Comparison of ENCODE assay signal across 8 mouse cellular contexts in the genomic region with DNA sequence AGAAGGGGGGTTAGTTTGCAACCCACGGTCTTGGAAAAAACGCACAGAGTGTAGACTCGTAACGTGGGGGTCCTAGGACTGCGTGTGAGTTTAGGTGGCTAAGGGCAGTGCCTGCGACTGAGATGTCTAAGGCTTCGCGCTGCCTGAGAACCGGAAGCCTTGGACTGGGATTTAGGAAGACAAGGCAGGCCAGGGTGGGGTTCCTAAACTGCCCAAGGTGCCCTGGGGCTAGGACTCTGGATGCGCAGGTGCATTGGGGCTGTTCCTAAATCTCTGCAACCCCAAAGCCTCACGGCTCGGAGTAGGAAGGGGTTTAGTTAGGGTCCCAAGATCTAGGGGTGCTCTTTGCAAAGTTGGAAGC. TPM values are rescaled to one million over a fixed set of nuclear protein-coding genes. Genes with fewer than 3 reads are reported as not detected.
DNase-seq lines count a peak whose midpoint lies in the region; ATAC-seq lines count a peak whose summit lies in the region.

No protein-coding gene starts in this region.

- peaks cover 11% of the 10 kb centered on the region; the same call in 1 of the 2 replicates for H3K36me3 ChIP-seq in embryonic facial prominence, embryonic 14.5 days (ENCODE audit: control insufficient read depth, insufficient read depth, low read length)
- H3K36me3 ChIP-seq in neural tube, embryonic 11.5 days (ENCODE audit: control insufficient read depth, insufficient read depth, low read length) = no peaks in the 10 kb centered on the region

- WGBS in embryonic facial prominence, embryonic 14.5 days = under 1% methylated on average over 12 of the region's 12 CpGs
- WGBS in neural tube, embryonic 11.5 days = 2% methylated on average over 12 of the region's 12 CpGs

- peaks cover 22% of the 10 kb centered on the region for H3K4me1 ChIP-seq in embryonic facial prominence, embryonic 14.5 days (ENCODE audit: control insufficient read depth, insufficient read depth, low read length)
- peaks cover 14% of the 10 kb centered on the region; the same call in 1 of the 2 replicates for H3K4me1 ChIP-seq in neural tube, embryonic 11.5 days (ENCODE audit: control insufficient read depth, insufficient read depth, low read length)

- peak overlapping the region; percentile 86 for H3K4me3 ChIP-seq in embryonic facial prominence, embryonic 14.5 days (ENCODE audit: low read depth, low read length)
- H3K4me3 ChIP-seq in neural tube, embryonic 11.5 days (ENCODE audit: low read depth, low read length) = peak overlapping the region; percentile 81

- peak; percentile 55 for DNase-seq in embryo, embryonic 10 days (ENCODE audit: low spot score)
- no peak for DNase-seq in embryo, embryonic 9.5 days (ENCODE audit: extremely low spot score)
- DNase-seq in 3T3-L1 (ENCODE audit: low read depth, low spot score) = peak; percentile 68
- DNase-seq in embryonic facial prominence, embryonic 14.5 days (ENCODE audit: low spot score) = no peak
- peak; percentile 47 to 60 for DNase-seq in kidney, postnatal 4 days
- DNase-seq in neural tube, embryonic 11.5 days (ENCODE audit: low spot score) = peak; percentile 39
- no peak for DNase-seq in adrenal gland, postnatal 4 days (ENCODE audit: low spot score in 2 of 2)
- no peak for DNase-seq in layer of hippocampus, adult 8-10 months (ENCODE audit: low spot score in 2 of 2)

- H3K4me2 ChIP-seq in embryonic facial prominence, embryonic 14.5 days (ENCODE audit: low read depth, low read length) = peak overlapping the region; percentile 98
- H3K4me2 ChIP-seq in neural tube, embryonic 11.5 days (ENCODE audit: low read depth) = peak overlapping the region; percentile 95

- no peaks in the 10 kb centered on the region for H3K27me3 ChIP-seq in embryonic facial prominence, embryonic 14.5 days (replicated peaks; ENCODE audit: control insufficient read depth, insufficient read depth, low read length)
- no peaks in the 10 kb centered on the region for H3K27me3 ChIP-seq in neural tube, embryonic 11.5 days (ENCODE audit: control insufficient read depth, insufficient read depth, low read length)

- H3K27ac ChIP-seq in embryonic facial prominence, embryonic 14.5 days (replicated peaks; ENCODE audit: low read depth, low read length) = peak overlapping the region; percentile 58
- no peak overlapping the region for H3K27ac ChIP-seq in neural tube, embryonic 11.5 days (ENCODE audit: low read depth, low read length)

- H3K9ac ChIP-seq in embryonic facial prominence, embryonic 14.5 days (ENCODE audit: low read depth, low read length) = peak overlapping the region; percentile 90
- peak overlapping the region; percentile 77 for H3K9ac ChIP-seq in neural tube, embryonic 11.5 days (ENCODE audit: low read length)

- no peaks in the 10 kb centered on the region for H3K9me3 ChIP-seq in embryonic facial prominence, embryonic 14.5 days (ENCODE audit: control insufficient read depth, low read length)
- no peaks in the 10 kb centered on the region for H3K9me3 ChIP-seq in neural tube, embryonic 11.5 days (ENCODE audit: control insufficient read depth, low read length)

- no peak for ATAC-seq in embryonic facial prominence, embryonic 14.5 days (ENCODE audit: low read depth)
- 0 out of 2 replicates have a peak, but pooled peaks have one; percentile 14 for ATAC-seq in neural tube, embryonic 11.5 days (ENCODE audit: insufficient read depth, low FRiP score, low TSS enrichment)

RNA-seq across cellular contexts. Expression of gene Gm20431, which starts 0.7 kb away (rescaled TPM):
- polyA plus RNA-seq in embryonic facial prominence, embryonic 14.5 days (2014; fragmentation: Nextera tagmentation; extraction: Ambion mirVana) = 9.1 and 11.6 TPM in 2 replicates
- 7.0 TPM in 1 of 2 replicates, not detected in the other for polyA plus RNA-seq in neural tube, embryonic 11.5 days (2014; fragmentation: Nextera tagmentation; extraction: Ambion mirVana)
- total RNA-seq in adrenal gland, postnatal 4 days (2021) = 10 to 100 TPM; 18.2 to 23.0 TPM
- total RNA-seq in layer of hippocampus, adult 8-10 months (2022) = 10 to 100 TPM; 35.0 to 46.6 (median 40.9) TPM

RNA-seq across cellular contexts. Expression of gene Cebpb, which starts 28.1 kb away (rescaled TPM):
- polyA plus RNA-seq in embryonic facial prominence, embryonic 14.5 days (2014; fragmentation: Nextera tagmentation; extraction: Ambion mirVana) = 18.1 and 30.3 TPM in 2 replicates
- 3.0 and 3.2 TPM in 2 replicates for polyA plus RNA-seq in neural tube, embryonic 11.5 days (2014; fragmentation: Nextera tagmentation; extraction: Ambion mirVana)
- 100 to 1,000 TPM; 229 to 255 TPM for total RNA-seq in adrenal gland, postnatal 4 days (2021)
- total RNA-seq in layer of hippocampus, adult 8-10 months (2022) = 10 to 100 TPM; 21.3 to 37.2 (median 25.6) TPM

RNA-seq across cellular contexts. Expression of gene Ube2v1, which starts 28.7 kb away (rescaled TPM):
- 249 and 275 TPM in 2 replicates for polyA plus RNA-seq in embryonic facial prominence, embryonic 14.5 days (2014; fragmentation: Nextera tagmentation; extraction: Ambion mirVana)
- polyA plus RNA-seq in neural tube, embryonic 11.5 days (2014; fragmentation: Nextera tagmentation; extraction: Ambion mirVana) = 291 and 297 TPM in 2 replicates
- 100 to 1,000 TPM; 194 to 200 TPM for total RNA-seq in adrenal gland, postnatal 4 days (2021)
- 100 to 1,000 TPM; 196 to 224 (median 216) TPM for total RNA-seq in layer of hippocampus, adult 8-10 months (2022)

RNA-seq across cellular contexts. Expression of gene Tmem189, which starts 29.0 kb away (rescaled TPM):
- polyA plus RNA-seq in embryonic facial prominence, embryonic 14.5 days (2014; fragmentation: Nextera tagmentation; extraction: Ambion mirVana) = 40.0 and 40.6 TPM in 2 replicates
- 40.4 and 40.9 TPM in 2 replicates for polyA plus RNA-seq in neural tube, embryonic 11.5 days (2014; fragmentation: Nextera tagmentation; extraction: Ambion mirVana)
- total RNA-seq in adrenal gland, postnatal 4 days (2021) = 10 to 100 TPM; 32.9 to 35.4 TPM
- 10 to 100 TPM; 44.5 to 47.5 (median 46.8) TPM for total RNA-seq in layer of hippocampus, adult 8-10 months (2022)

Comparison
In these comparisons a context has a peak if more than half of its experiments do, and no peak if none do; other contexts are left out.
1. DNase-seq: peak in embryo, embryonic 10 days (single experiment), 3T3-L1 (single experiment), kidney, postnatal 4 days (2 of 2) and neural tube, embryonic 11.5 days (single experiment); none in embryo, embryonic 9.5 days (single experiment), embryonic facial prominence, embryonic 14.5 days (single experiment), adrenal gland, postnatal 4 days (0 of 2) and layer of hippocampus, adult 8-10 months (0 of 2).
2. RNA of gene Cebpb, which starts 28.1 kb away (total RNA-seq): 229 to 255 TPM in adrenal gland, postnatal 4 days; 21.3 to 37.2 TPM in layer of hippocampus, adult 8-10 months; every median in the first group is over 4 times any median in the second.